Mouse (Mus musculus) kidney, adult 2 months (tissue): ENCODE results near the gene Khdrbs2.

Experiments used
- CTCF ChIP-seq: fragments of 200-500 bp; conservative IDR thresholded peaks from 2 replicates; pipeline ENCODE4 v1.5.1; 2011; ENCODE audit warnings: low read depth, mild to moderate bottlenecking, control low read depth, low read length, moderate library complexity, mixed read lengths; ENCODE audit not compliant: insufficient read depth, insufficient read length
- POLR2A ChIP-seq: fragments of 200-500 bp; IDR thresholded peaks from one replicate; pipeline ENCODE4 v1.6.1; 2011; ENCODE audit warnings: low read depth, low read length, control low read depth

DNA sequence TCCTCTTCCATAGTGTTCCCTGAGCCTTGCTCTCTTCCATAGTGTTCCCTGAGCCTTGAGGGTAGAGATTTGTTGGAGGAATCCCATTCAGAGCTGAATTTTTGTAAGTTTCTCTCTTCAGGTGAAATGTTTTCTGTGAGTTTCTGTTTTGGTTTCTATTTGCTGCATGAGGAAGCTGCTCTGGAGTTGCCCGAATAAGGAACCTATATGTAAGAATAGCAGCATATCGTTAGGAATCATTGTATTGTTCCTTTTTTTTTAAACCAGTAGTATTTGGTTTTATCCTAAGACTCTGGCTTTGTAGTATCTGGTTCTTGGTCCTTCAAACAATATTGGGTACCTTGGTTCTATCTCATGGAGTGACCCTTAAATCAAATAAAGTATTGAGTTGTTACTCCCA, 77.1 kb downstream of the Khdrbs2 start:
- TF ChIP-seq POLR2A (no peak), CTCF (no peak)
